Mouse (Mus musculus) neural tube, embryonic 11.5 days (tissue): ENCODE results near the gene Ubp1. TPM values are rescaled to one million over a fixed set of nuclear protein-coding genes. Genes with fewer than 3 reads are reported as not detected.

ENCODE experiments used
- ATAC-seq: fragments of 200-750 bp; cut with Nextera tagmentation; 2 replicates; pipeline ENCODE4 v1.8.0; 2017; ENCODE audit warnings: moderate number of reproducible peaks, mild to moderate bottlenecking, moderate TSS enrichment, moderate library complexity; ENCODE audit not compliant: insufficient read depth, low FRiP score, low TSS enrichment
- DNase-seq: peaks from one replicate; pipeline ENCODE4 v3.0.0-alpha.2; 2015; ENCODE audit warnings: low spot score
- H3K27ac ChIP-seq: fragments of 300-500 bp; sonication (generic); 2 replicates; pipeline ENCODE4 v1.5.1; 2014; ENCODE audit warnings: low read depth, mild to moderate bottlenecking, low read length
- H3K27me3 ChIP-seq: fragments of 300-500 bp; sonication (generic); 2 replicates; pipeline ENCODE4 v1.6.1; 2014; ENCODE audit warnings: mild to moderate bottlenecking, low read length, mixed read lengths; ENCODE audit not compliant: control insufficient read depth, insufficient read depth
- H3K36me3 ChIP-seq: fragments of 300-500 bp; sonication (generic); 2 replicates; pipeline ENCODE4 v1.6.1; 2014; ENCODE audit warnings: mild to moderate bottlenecking, low read length, moderate library complexity, mixed read lengths; ENCODE audit not compliant: control insufficient read depth, insufficient read depth
- H3K4me1 ChIP-seq: fragments of 300-500 bp; sonication (generic); 2 replicates; pipeline ENCODE4 v1.6.1; 2014; ENCODE audit warnings: low read length, mixed read lengths; ENCODE audit not compliant: control insufficient read depth, insufficient read depth
- H3K4me2 ChIP-seq: fragments of 300-500 bp; sonication (generic); 2 replicates; pipeline ENCODE4 v1.6.1; 2014; ENCODE audit warnings: low read depth, mild to moderate bottlenecking, moderate library complexity
- H3K4me3 ChIP-seq: fragments of 300-500 bp; sonication (generic); 2 replicates; pipeline ENCODE4 v1.5.1; 2014; ENCODE audit warnings: low read depth, low read length
- H3K9ac ChIP-seq: fragments of 300-500 bp; sonication (generic); 2 replicates; pipeline ENCODE4 v1.6.1; 2014; ENCODE audit warnings: mild to moderate bottlenecking, low read length
- H3K9me3 ChIP-seq: fragments of 300-500 bp; sonication (generic); 2 replicates; pipeline ENCODE4 v1.6.1; 2016; ENCODE audit warnings: low read length; ENCODE audit not compliant: control insufficient read depth
- WGBS: fragments of 180-500 bp; shearing (Covaris S2); extraction: QIAGEN DNeasy Blood & Tissue Kit; methylation state at CpG from one replicate; pipeline ENCODE4 v1.1.7; 2014; 5-methylcytosine and 5-hydroxymethylcytosine counted together
- polyA plus RNA-seq: library from polyadenylated mRNA; unstranded; fragments of >200 nt; fragmentation: Nextera tagmentation; extraction: Ambion mirVana; gene quantifications from 2 replicates; pipeline ENCODE4 v1.2.1, GENCODE M21; 2014

The Ubp1 gene
- polyA plus RNA-seq, 1 experiment from 2014 or later, result 52.9 TPM

DNA sequence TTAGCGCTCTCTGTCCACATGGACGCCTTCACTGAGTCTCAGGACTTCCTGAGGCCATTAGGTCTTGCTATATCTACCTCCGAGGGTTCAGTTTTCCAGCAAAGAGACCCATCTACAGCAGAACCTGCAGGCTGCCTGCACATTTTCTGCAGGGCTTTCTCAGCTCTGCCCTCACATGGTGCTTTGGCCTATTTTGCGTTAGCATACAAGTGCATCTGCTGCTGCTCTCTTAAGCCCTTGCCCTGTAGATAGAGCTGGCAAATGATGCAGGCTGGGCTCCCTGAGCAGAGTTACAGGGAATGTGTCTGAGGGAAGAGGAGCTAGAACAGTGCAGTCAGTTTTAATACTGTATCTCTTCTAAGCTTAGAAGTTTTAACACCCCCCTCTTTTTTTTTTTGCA, 44.2 kb downstream of the Ubp1 start:
- H3K4me3 ChIP-seq, result no peak overlapping the region
- no peak overlapping the region for H3K4me2 ChIP-seq
- H3K27me3 ChIP-seq, result no peaks in the 10 kb centered on the region
- DNase-seq (no peak), ATAC-seq (no peak)
- no peak overlapping the region for H3K27ac ChIP-seq
- WGBS, result 95% methylated on average over 4 of the region's 4 CpGs
- H3K4me1 ChIP-seq, result no peaks in the 10 kb centered on the region
- peaks cover 18% of the 10 kb centered on the region for H3K36me3 ChIP-seq
- H3K9me3 ChIP-seq, result no peaks in the 10 kb centered on the region
- H3K9ac ChIP-seq, result no peak overlapping the region

DNA sequence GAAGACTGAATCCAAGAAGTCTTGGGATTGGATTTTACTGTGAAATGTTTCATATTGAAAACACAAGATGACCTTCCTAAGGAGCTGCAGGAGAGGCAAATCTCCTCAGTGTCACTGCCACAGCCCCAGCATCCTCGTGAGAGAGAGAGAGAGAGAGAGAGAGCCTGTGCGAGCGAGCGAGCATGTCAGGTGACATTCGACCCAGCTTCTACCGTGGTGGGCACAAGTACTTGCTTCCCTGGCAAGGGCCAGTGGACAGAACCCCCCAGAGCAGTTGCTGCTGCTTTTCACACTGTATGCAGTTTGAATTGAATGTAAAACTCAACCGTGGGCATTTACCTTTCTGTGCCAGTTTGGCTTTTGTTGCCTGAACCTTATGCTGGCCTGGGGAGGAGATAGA, 44.7 kb downstream of the Ubp1 start:
- H3K4me3 ChIP-seq, result no peak overlapping the region
- no peak overlapping the region for H3K9ac ChIP-seq
- ATAC-seq, result no peak
- 84% methylated on average over 7 of the region's 7 CpGs for WGBS
- no peaks in the 10 kb centered on the region for H3K4me1 ChIP-seq
- peaks cover 17% of the 10 kb centered on the region for H3K36me3 ChIP-seq
- H3K27ac ChIP-seq, result no peak overlapping the region
- H3K9me3 ChIP-seq, result no peaks in the 10 kb centered on the region
- DNase-seq, result no peak
- H3K27me3 ChIP-seq, result no peaks in the 10 kb centered on the region
- H3K4me2 ChIP-seq, result no peak overlapping the region

DNA sequence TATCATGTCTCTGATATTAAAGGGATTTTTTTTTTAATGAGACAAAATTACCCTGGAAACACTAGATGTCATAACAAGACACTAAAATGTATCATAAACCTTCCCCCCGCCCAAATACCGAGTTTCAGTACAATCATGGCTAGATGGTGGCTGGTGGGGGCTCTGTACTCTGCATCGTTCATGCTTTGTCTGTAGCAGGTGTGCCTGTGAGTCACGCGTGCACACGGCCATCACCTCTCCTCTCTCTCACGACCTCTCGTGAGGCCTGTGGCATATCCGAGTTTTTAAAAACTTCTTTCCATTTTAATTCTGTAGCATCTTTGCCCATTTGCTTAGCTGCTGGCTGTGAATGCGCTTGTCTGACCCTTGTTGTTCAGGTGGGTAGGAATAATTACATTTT, 45.5 kb downstream of the Ubp1 start:
- Histone ChIP-seq H3K36me3 (peaks cover 14% of the 10 kb centered on the region), H3K4me3 (no peak overlapping the region), H3K4me2 (no peak overlapping the region), H3K9me3 (no peaks in the 10 kb centered on the region), H3K27ac (no peak overlapping the region), H3K4me1 (no peaks in the 10 kb centered on the region), H3K27me3 (no peaks in the 10 kb centered on the region), H3K9ac (no peak overlapping the region)
- ATAC-seq (no peak), DNase-seq (no peak)
- 92% methylated on average over 10 of the region's 10 CpGs for WGBS

DNA sequence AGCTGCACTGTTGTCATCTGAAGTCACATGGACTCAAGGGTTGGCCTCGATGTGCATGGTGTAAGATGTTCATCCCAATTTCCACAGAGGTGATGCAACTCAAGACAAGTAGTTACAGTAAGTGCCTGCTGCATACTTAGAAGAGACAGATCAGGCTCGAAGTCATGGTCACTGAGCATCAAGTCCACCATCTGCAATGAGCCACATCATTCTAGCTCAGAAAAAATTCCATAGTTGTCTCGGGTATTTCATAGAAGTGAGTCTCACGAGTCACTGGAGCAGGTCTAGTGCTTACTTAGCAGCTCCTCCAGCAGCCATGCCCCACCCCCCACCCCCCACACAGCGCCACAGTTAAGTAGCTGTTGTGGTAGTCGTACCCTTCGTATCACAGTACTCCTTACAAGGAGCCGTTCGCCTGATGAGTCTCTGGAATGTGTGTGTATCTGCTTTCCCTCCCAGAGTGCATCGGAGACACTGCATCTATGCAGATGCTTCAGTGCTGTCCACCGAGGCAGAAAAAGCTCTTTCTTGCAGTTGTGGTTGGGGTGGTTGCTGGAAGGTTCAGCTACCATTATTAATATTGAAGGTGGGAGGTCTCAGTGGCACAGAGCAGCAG, 46.6 kb downstream of the Ubp1 start:
- DNase-seq, result no peak
- no peak for ATAC-seq
- Histone ChIP-seq H3K27ac (no peak overlapping the region), H3K9me3 (no peaks in the 10 kb centered on the region), H3K4me3 (no peak overlapping the region), H3K4me2 (no peak overlapping the region), H3K36me3 (peaks cover 13% of the 10 kb centered on the region), H3K27me3 (no peaks in the 10 kb centered on the region), H3K4me1 (no peaks in the 10 kb centered on the region), H3K9ac (no peak overlapping the region)
- 89% methylated on average over 11 of the region's 11 CpGs for WGBS

DNA sequence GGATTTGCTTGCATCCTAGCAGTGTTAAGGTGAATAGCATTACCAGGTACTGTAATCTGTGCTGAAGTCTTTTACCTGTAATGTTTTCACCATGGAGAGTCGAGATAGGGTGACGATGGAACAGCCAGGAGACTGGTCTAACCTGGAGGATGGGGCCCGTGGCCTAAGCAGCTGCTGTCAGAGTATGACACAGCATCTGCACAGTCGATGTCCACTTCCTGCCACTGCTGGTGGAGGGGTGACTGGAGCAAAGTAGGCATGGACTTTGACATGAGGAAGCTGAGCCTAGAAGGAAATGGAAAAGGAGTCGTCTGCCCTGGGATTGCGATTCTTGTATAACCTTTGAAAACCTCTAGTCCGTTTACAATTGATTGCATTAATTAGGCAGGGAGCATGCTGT, 47.9 kb downstream of the Ubp1 start:
- DNase-seq, result no peak
- ATAC-seq, result no peak
- no peak overlapping the region for H3K9ac ChIP-seq
- H3K4me2 ChIP-seq, result no peak overlapping the region
- H3K27ac ChIP-seq, result no peak overlapping the region
- H3K9me3 ChIP-seq, result no peaks in the 10 kb centered on the region
- H3K27me3 ChIP-seq, result no peaks in the 10 kb centered on the region
- peaks cover 13% of the 10 kb centered on the region for H3K36me3 ChIP-seq
- 87% methylated on average over 7 of the region's 7 CpGs for WGBS
- H3K4me3 ChIP-seq, result no peak overlapping the region
- H3K4me1 ChIP-seq, result no peaks in the 10 kb centered on the region

DNA sequence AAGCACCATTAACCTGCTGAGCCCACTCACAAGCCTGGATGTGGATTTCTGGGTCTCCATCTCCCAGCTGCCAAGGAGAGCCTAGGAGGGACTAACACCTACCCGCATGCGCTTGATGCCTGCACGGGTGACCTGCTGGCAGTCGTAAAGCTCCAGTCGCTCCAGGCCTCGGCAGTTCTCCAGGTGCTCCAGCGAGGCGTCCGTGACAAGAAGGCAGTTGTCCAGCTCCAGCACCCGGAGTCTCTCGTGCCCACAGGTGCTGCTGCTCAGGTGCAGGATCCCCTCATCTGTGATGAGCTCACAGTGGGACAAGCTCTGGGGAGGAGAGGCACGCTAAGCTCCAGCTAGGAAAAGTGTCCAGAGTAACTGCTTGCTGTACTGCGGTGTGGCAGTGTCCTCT, 48.6 kb downstream of the Ubp1 start:
- no peak overlapping the region for H3K4me3 ChIP-seq
- H3K9me3 ChIP-seq, result no peaks in the 10 kb centered on the region
- H3K4me2 ChIP-seq, result no peak overlapping the region
- DNase-seq (no peak), ATAC-seq (no peak)
- 88% methylated on average over 13 of the region's 13 CpGs for WGBS
- H3K4me1 ChIP-seq, result no peaks in the 10 kb centered on the region
- no peaks in the 10 kb centered on the region for H3K27me3 ChIP-seq
- no peak overlapping the region for H3K27ac ChIP-seq
- peaks cover 11% of the 10 kb centered on the region for H3K36me3 ChIP-seq
- no peak overlapping the region for H3K9ac ChIP-seq

DNA sequence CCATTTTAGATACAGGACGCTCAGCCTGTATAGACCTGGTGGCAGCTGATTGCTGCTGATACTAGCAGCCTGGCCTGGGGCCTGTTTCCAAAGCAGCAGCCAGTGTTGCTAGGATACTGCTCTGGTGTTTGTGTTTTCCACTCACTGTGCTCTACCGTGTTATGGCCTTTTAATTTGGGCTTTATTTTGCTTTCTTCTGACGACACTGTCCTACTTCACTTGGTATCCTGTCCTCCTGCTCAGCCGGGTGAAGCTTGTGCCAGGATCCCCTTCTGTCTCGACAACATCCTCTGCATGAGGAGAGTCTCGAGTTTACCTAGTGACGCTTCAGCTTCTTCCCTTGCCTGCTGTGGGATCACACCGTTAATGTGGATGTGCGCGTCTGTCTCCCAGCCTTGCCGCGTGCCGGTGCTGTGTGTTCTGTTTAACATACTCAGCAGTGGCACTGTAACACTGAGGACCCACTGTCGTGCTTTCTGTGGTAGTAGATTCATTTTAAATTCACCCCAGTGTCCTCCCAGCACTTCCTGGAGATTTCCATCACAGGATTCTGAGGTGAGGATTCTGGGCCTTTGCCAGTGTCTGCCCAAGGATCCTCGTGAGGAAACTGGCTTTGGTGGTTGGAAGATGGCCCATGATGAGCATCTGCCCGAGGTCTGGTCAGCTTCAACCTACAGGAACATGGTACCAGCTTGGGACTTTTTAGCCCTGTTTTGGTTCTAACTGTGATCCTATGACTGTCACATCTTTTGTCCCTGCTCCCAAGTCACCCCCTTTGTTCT, 50.6 kb downstream of the Ubp1 start:
- no peak; the same call in 1 of the 2 replicates for ATAC-seq
- Histone ChIP-seq H3K4me3 (no peak overlapping the region), H3K4me2 (no peak overlapping the region), H3K27me3 (no peaks in the 10 kb centered on the region), H3K4me1 (no peaks in the 10 kb centered on the region), H3K27ac (no peak overlapping the region), H3K9me3 (no peaks in the 10 kb centered on the region), H3K9ac (no peak overlapping the region), H3K36me3 (peaks cover 5% of the 10 kb centered on the region; the same call in 1 of the 2 replicates)
- WGBS, result 72% methylated on average over 16 of the region's 16 CpGs
- DNase-seq, result no peak

DNA sequence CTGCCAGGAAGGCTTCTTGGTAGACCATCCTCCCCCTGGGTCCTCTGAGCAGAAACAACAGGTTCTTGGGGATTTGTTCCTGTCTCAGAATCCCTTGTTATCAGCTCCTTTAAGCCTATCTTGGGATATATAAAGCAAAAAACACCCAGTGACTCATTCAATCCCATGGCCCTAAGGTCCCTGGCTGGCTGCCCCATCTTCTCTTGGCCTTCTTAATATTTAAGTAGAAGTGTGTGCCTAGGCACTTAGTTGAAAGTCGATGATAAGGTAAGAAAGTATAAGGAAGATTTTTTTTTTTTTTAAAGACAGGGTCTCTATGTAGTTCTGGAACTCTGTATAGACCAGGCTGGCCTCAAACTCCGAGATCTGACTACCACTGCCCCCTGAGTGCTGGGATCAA, 51.7 kb downstream of the Ubp1 start:
- no peaks in the 10 kb centered on the region; the same call in 1 of the 2 replicates for H3K36me3 ChIP-seq
- H3K4me3 ChIP-seq, result no peak overlapping the region
- H3K9me3 ChIP-seq, result no peaks in the 10 kb centered on the region
- H3K27me3 ChIP-seq, result no peaks in the 10 kb centered on the region
- no peak overlapping the region for H3K4me2 ChIP-seq
- no peak for DNase-seq
- no peaks in the 10 kb centered on the region for H3K4me1 ChIP-seq
- no peak overlapping the region for H3K27ac ChIP-seq
- no peak overlapping the region for H3K9ac ChIP-seq
- WGBS, result 93% methylated on average over 2 of the region's 2 CpGs
- ATAC-seq, result no peak
